Mouse (Mus musculus): Measurements from ENCODE around the gene Aldh3b3. TPM values are rescaled to one million over a fixed set of nuclear protein-coding genes. Genes with fewer than 3 reads are reported as not detected.

The Aldh3b3 gene
- polyA plus RNA-seq, 1 experiment from 2014 or later = not detected

DNA sequence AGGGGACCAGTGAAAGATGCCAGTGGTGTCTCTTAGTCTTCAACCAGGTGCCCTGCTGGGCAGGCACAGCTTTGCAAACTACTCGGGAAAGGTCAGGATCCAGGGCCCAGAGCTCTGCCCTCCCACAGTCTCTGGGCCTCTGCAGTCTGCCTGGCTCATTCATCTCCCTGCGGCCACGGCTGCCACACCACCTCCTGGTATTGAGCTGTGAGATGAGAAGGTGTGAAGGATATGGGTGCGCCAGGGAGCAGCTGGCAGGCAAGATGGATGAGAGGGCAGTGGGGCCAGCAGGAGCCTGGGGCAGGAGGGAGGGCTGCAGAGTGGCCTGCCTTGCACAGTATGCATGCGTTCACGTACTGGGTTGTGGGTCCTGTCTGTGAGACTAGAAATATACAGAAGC lies 32.4 kb downstream of the Aldh3b3 start:
- DNase-seq (ENCODE audit: low spot score) (no peak), ATAC-seq (ENCODE audit: insufficient number of reproducible peaks, low FRiP score, low TSS enrichment, low read depth) (no peak)
- no peaks in the 10 kb centered on the region for H3K9me3 ChIP-seq (ENCODE audit: control insufficient read depth, low read length)
- H3K4me1 ChIP-seq (ENCODE audit: control insufficient read depth, insufficient read depth, low read length) = 0 out of 2 replicates have a peak, but pooled peaks cover 2% of the 10 kb centered on the region
- no peak overlapping the region for H3K4me2 ChIP-seq (ENCODE audit: low read depth, severe bottlenecking)
- H3K27ac ChIP-seq (replicated peaks; ENCODE audit: low read depth, low read length) = no peak overlapping the region
- H3K27me3 ChIP-seq (ENCODE audit: control insufficient read depth, insufficient read depth, low read length) = no peaks in the 10 kb centered on the region
- no peaks in the 10 kb centered on the region for H3K36me3 ChIP-seq (ENCODE audit: control insufficient read depth, insufficient read depth, low read length)
- H3K9ac ChIP-seq (ENCODE audit: low read length) = no peak overlapping the region; the same call in 1 of the 2 replicates
- WGBS = 18% methylated on average over 6 of the region's 6 CpGs
- H3K4me3 ChIP-seq (ENCODE audit: low read depth, low read length) = no peak overlapping the region

DNA sequence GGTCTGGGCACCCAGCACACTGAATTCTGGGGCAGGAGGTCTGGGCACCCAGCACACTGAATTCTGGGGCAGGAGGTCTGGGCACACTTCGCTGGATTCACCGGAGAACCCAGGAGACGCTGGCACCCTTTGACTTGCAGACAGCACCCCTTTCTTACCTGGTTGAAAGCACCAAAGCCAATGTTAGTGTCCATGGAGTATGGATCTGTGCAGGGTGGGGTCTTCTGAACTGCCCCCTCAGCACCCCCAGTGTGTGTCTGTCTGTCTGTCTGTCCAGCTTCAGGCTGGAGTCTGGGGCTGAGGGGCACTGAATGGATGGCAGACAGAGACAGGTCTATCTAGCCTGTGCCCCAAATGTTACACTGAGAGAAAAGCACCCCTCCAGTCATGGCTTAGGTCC lies 33.1 kb downstream of the Aldh3b3 start:
- Histone ChIP-seq H3K27me3 (ENCODE audit: control insufficient read depth, insufficient read depth, low read length) (no peaks in the 10 kb centered on the region), H3K27ac (replicated peaks; ENCODE audit: low read depth, low read length) (no peak overlapping the region), H3K9me3 (ENCODE audit: control insufficient read depth, low read length) (no peaks in the 10 kb centered on the region), H3K9ac (ENCODE audit: low read length) (no peak overlapping the region), H3K4me3 (ENCODE audit: low read depth, low read length) (no peak overlapping the region), H3K36me3 (ENCODE audit: control insufficient read depth, insufficient read depth, low read length) (no peaks in the 10 kb centered on the region), H3K4me2 (ENCODE audit: low read depth, severe bottlenecking) (no peak overlapping the region), H3K4me1 (ENCODE audit: control insufficient read depth, insufficient read depth, low read length) (no peaks in the 10 kb centered on the region)
- 96% methylated on average over 3 of the region's 3 CpGs for WGBS
- DNase-seq (ENCODE audit: low spot score) (no peak), ATAC-seq (ENCODE audit: insufficient number of reproducible peaks, low FRiP score, low TSS enrichment, low read depth) (no peak)

DNA sequence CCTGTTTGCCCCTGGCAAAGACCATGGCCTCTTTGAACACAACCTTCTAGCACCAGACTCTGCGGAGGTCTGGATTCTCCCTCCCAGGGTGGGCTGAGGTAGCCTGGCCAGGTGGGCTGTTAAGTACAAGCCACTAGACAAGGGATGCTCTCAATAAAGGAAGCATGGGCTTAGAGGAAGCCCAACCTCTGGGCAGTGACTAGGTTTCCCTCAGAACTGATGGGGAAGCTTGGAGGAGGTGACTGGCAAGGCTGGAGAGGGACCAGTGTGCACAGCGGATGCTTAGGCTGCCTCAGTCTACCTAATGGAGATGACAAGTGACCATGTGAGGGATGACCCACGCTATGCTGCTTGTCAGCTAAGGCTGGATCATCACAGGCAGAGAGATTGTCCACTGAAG lies 33.5 kb downstream of the Aldh3b3 start:
- no peaks in the 10 kb centered on the region for H3K27me3 ChIP-seq (ENCODE audit: control insufficient read depth, insufficient read depth, low read length)
- no peaks in the 10 kb centered on the region for H3K9me3 ChIP-seq (ENCODE audit: control insufficient read depth, low read length)
- ATAC-seq (ENCODE audit: insufficient number of reproducible peaks, low FRiP score, low TSS enrichment, low read depth) (no peak), DNase-seq (ENCODE audit: low spot score) (no peak)
- H3K4me2 ChIP-seq (ENCODE audit: low read depth, severe bottlenecking) = no peak overlapping the region
- no peaks in the 10 kb centered on the region for H3K4me1 ChIP-seq (ENCODE audit: control insufficient read depth, insufficient read depth, low read length)
- H3K27ac ChIP-seq (replicated peaks; ENCODE audit: low read depth, low read length) = no peak overlapping the region
- H3K36me3 ChIP-seq (ENCODE audit: control insufficient read depth, insufficient read depth, low read length) = no peaks in the 10 kb centered on the region
- 87% methylated on average over 3 of the region's 3 CpGs for WGBS
- no peak overlapping the region for H3K9ac ChIP-seq (ENCODE audit: low read length)
- no peak overlapping the region for H3K4me3 ChIP-seq (ENCODE audit: low read depth, low read length)

DNA sequence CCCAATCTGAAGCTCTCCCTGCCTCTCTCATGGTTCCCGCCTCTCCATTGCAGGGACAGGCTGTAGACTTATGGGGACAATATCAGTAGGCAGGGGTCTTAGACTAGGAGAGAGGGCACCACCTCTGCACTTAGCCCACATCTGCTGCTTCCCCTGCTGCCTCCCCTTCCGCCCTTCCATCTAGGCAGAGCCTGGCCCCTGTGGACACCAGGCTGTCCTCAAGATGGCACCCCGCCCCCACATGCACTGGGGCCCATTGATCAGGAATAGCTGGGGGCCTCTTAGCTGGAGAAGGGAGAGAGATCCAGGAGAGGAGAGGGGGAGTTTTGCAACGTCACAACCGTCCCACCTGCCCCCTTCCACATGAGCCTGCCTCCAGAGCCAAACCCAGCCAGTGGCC lies 34.0 kb downstream of the Aldh3b3 start, which contains the start of gene Tbx10:
TSS of gene Tbx10 (plus strand) at position 337 of the 400 bp plus-strand sequence.
- DNase-seq (ENCODE audit: low spot score) (no peak), ATAC-seq (ENCODE audit: insufficient number of reproducible peaks, low FRiP score, low TSS enrichment, low read depth) (no peak)
- Histone ChIP-seq H3K4me3 (ENCODE audit: low read depth, low read length) (no peak within 1 kb of the TSS), H3K27me3 (ENCODE audit: control insufficient read depth, insufficient read depth, low read length) (no peaks in the 10 kb centered on the region), H3K9ac (ENCODE audit: low read length) (no peak within 1 kb of the TSS), H3K27ac (replicated peaks; ENCODE audit: low read depth, low read length) (no peak within 1 kb of the TSS), H3K4me2 (ENCODE audit: low read depth, severe bottlenecking) (no peak within 1 kb of the TSS), H3K36me3 (ENCODE audit: control insufficient read depth, insufficient read depth, low read length) (no peaks in the 10 kb centered on the region), H3K4me1 (ENCODE audit: control insufficient read depth, insufficient read depth, low read length) (no peaks in the 10 kb centered on the region), H3K9me3 (ENCODE audit: control insufficient read depth, low read length) (no peaks in the 10 kb centered on the region)
- WGBS = 54% methylated on average over 5 of the region's 5 CpGs

DNA sequence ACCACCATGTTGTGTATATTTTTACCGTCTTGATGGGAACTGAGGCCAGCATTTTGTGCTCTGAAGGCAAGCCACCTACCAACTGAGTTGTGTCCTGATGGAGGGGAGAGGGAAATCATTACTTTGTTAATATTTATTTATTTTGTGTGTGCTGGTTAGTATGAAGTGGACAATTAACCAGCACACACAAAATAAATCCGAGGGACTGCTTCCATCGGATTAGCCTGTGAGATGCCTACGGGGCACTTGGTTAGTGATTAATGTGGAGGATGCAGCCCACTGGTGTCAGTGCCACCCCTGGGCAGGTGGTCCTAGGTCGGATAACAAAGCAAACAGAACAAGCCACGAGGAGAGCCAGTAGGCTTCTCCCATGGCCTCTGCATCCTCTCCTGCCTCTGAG lies 36.5 kb downstream of the Aldh3b3 start:
- no peak overlapping the region for H3K4me3 ChIP-seq (ENCODE audit: low read depth, low read length)
- WGBS = 74% methylated on average over 6 of the region's 6 CpGs
- no peaks in the 10 kb centered on the region for H3K27me3 ChIP-seq (ENCODE audit: control insufficient read depth, insufficient read depth, low read length)
- no peak overlapping the region for H3K27ac ChIP-seq (replicated peaks; ENCODE audit: low read depth, low read length)
- DNase-seq (ENCODE audit: low spot score) (no peak), ATAC-seq (ENCODE audit: insufficient number of reproducible peaks, low FRiP score, low TSS enrichment, low read depth) (no peak)
- no peaks in the 10 kb centered on the region for H3K36me3 ChIP-seq (ENCODE audit: control insufficient read depth, insufficient read depth, low read length)
- H3K9ac ChIP-seq (ENCODE audit: low read length) = no peak overlapping the region
- H3K4me1 ChIP-seq (ENCODE audit: control insufficient read depth, insufficient read depth, low read length) = no peaks in the 10 kb centered on the region
- no peak overlapping the region for H3K4me2 ChIP-seq (ENCODE audit: low read depth, severe bottlenecking)
- no peaks in the 10 kb centered on the region for H3K9me3 ChIP-seq (ENCODE audit: control insufficient read depth, low read length)

DNA sequence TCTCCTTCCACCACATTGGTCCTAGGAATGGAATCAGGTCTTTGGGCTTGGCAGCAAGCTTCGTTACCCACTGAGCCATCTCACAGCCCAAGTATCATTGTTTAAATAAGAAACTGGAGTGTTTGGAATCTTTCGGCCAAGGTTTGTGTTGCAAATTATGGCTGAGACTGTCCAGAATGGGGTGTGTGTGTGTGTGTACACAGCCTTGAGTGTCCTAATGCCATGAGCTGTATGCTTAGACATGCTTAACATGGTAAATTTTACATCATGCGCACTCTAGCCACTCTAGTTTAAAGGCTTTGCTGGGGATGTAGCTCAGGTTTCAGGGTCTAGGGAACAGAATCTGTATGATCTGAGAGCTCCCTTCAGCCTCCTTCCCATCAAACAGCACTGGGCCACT lies 37.1 kb downstream of the Aldh3b3 start:
- no peaks in the 10 kb centered on the region for H3K9me3 ChIP-seq (ENCODE audit: control insufficient read depth, low read length)
- no peak overlapping the region for H3K27ac ChIP-seq (replicated peaks; ENCODE audit: low read depth, low read length)
- ATAC-seq (ENCODE audit: insufficient number of reproducible peaks, low FRiP score, low TSS enrichment, low read depth) (no peak), DNase-seq (ENCODE audit: low spot score) (no peak)
- 91% methylated on average over 3 of the region's 3 CpGs for WGBS
- no peaks in the 10 kb centered on the region for H3K36me3 ChIP-seq (ENCODE audit: control insufficient read depth, insufficient read depth, low read length)
- H3K4me2 ChIP-seq (ENCODE audit: low read depth, severe bottlenecking) = no peak overlapping the region
- no peaks in the 10 kb centered on the region for H3K27me3 ChIP-seq (ENCODE audit: control insufficient read depth, insufficient read depth, low read length)
- no peak overlapping the region for H3K4me3 ChIP-seq (ENCODE audit: low read depth, low read length)
- H3K9ac ChIP-seq (ENCODE audit: low read length) = no peak overlapping the region
- no peaks in the 10 kb centered on the region for H3K4me1 ChIP-seq (ENCODE audit: control insufficient read depth, insufficient read depth, low read length)

DNA sequence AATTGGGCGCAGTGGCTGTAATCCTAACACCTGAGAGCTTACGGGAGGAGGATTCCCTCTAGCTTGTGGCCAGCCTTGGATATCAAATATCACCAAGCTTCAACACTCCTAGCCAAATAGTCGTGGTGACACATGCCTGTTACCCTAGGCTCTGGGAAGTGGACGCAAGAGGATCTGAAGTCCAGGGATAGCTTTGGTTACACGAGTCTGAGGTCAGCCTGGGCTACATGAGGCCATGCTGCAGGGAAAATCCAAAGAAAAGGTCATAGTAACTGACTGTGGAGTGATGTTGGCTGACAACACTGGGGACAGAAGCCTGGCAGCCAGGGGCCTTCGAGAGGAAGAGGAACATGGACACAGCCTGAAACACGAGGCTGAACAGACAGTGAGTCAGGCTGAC lies 37.7 kb downstream of the Aldh3b3 start:
- Histone ChIP-seq H3K4me1 (ENCODE audit: control insufficient read depth, insufficient read depth, low read length) (peaks cover 1% of the 10 kb centered on the region), H3K9me3 (ENCODE audit: control insufficient read depth, low read length) (no peaks in the 10 kb centered on the region), H3K27me3 (ENCODE audit: control insufficient read depth, insufficient read depth, low read length) (no peaks in the 10 kb centered on the region), H3K36me3 (ENCODE audit: control insufficient read depth, insufficient read depth, low read length) (no peaks in the 10 kb centered on the region), H3K4me3 (ENCODE audit: low read depth, low read length) (no peak overlapping the region), H3K9ac (ENCODE audit: low read length) (no peak overlapping the region), H3K27ac (replicated peaks; ENCODE audit: low read depth, low read length) (no peak overlapping the region), H3K4me2 (ENCODE audit: low read depth, severe bottlenecking) (no peak overlapping the region)
- 67% methylated on average over 7 of the region's 7 CpGs for WGBS
- no peak for DNase-seq (ENCODE audit: low spot score)
- no peak for ATAC-seq (ENCODE audit: insufficient number of reproducible peaks, low FRiP score, low TSS enrichment, low read depth)

DNA sequence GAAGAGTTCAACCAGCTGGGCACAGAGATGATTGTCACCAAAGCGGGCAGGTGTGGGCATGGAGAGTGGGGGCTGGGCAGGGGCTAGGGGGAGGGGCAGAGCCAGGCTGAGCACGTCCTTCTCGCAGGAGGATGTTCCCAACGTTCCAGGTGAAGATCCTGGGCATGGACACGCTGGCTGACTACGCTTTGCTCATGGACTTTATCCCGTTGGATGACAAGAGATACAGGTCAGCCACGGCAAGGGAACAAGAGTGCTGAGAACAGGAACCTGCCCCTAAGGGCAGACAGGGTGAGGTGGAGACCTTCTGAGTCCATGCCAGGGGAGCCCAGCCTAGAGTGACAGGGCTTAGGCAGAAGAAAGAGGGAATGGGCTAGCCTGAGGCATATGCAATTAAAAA lies 38.3 kb downstream of the Aldh3b3 start:
- 90% methylated on average over 8 of the region's 8 CpGs for WGBS
- DNase-seq (ENCODE audit: low spot score) = no peak
- no peak for ATAC-seq (ENCODE audit: insufficient number of reproducible peaks, low FRiP score, low TSS enrichment, low read depth)
- Histone ChIP-seq H3K4me2 (ENCODE audit: low read depth, severe bottlenecking) (no peak overlapping the region), H3K9ac (ENCODE audit: low read length) (no peak overlapping the region), H3K9me3 (ENCODE audit: control insufficient read depth, low read length) (no peaks in the 10 kb centered on the region), H3K27me3 (ENCODE audit: control insufficient read depth, insufficient read depth, low read length) (no peaks in the 10 kb centered on the region), H3K36me3 (ENCODE audit: control insufficient read depth, insufficient read depth, low read length) (no peaks in the 10 kb centered on the region), H3K27ac (replicated peaks; ENCODE audit: low read depth, low read length) (no peak overlapping the region), H3K4me3 (ENCODE audit: low read depth, low read length) (no peak overlapping the region), H3K4me1 (ENCODE audit: control insufficient read depth, insufficient read depth, low read length) (peaks cover 8% of the 10 kb centered on the region)

DNA sequence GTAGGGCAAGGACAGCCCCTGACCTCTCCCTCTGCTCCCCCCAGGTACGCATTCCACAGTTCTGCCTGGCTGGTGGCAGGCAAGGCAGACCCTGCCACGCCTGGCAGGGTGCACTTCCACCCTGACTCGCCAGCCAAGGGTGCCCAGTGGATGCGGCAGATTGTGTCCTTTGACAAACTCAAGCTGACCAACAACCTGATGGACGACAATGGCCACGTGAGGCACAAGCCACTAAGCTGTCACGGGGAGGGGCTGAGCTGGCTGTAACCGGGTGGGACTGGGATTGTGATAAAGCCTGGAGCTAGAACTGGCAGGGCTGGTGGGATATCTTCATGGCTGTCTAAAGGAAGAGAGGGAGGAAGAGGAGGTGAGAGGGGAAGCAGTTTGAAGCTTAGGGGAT lies 38.8 kb downstream of the Aldh3b3 start:
- no peak overlapping the region for H3K4me3 ChIP-seq (ENCODE audit: low read depth, low read length)
- 70% methylated on average over 8 of the region's 8 CpGs for WGBS
- H3K9ac ChIP-seq (ENCODE audit: low read length) = no peak overlapping the region
- no peaks in the 10 kb centered on the region for H3K9me3 ChIP-seq (ENCODE audit: control insufficient read depth, low read length)
- H3K27ac ChIP-seq (replicated peaks; ENCODE audit: low read depth, low read length) = no peak overlapping the region
- H3K36me3 ChIP-seq (ENCODE audit: control insufficient read depth, insufficient read depth, low read length) = no peaks in the 10 kb centered on the region
- DNase-seq (ENCODE audit: low spot score) (no peak), ATAC-seq (ENCODE audit: insufficient number of reproducible peaks, low FRiP score, low TSS enrichment, low read depth) (no peak)
- H3K27me3 ChIP-seq (ENCODE audit: control insufficient read depth, insufficient read depth, low read length) = no peaks in the 10 kb centered on the region
- no peak overlapping the region for H3K4me2 ChIP-seq (ENCODE audit: low read depth, severe bottlenecking)
- H3K4me1 ChIP-seq (ENCODE audit: control insufficient read depth, insufficient read depth, low read length) = peaks cover 8% of the 10 kb centered on the region
